Mouse (Mus musculus) skeletal muscle tissue, postnatal 0 days (tissue): ENCODE data around the gene Gm16442. TPM values are rescaled to one million over a fixed set of nuclear protein-coding genes. Genes with fewer than 3 reads are reported as not detected.

Source experiments
- polyA plus RNA-seq: library from polyadenylated mRNA; unstranded; fragments of >200 nt; fragmentation: Nextera tagmentation; extraction: Ambion mirVana; gene quantifications from 2 replicates; pipeline ENCODE4 v1.2.1, GENCODE M21; 2015

The Gm16442 gene
- not detected in 2 replicates for polyA plus RNA-seq

DNA sequence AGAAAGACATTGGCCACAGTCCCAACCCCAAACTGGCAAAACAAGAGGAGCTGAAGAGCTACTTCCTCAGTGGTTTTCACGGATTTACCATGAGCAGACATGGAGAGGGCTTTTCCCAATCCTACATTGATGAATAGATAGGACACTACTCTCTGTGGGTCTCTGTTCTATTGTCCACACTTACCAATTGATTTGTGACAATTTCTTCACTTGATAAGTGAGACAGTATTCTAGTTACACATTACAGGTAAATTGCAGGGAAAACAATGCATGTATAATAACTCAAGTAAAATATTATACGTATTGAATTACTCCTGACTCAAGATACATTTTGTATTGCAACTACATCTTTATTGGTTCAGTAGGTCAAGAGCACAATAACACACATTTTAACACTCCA, at the start of gene Gm16442:
Gene Gm16442 (minus strand): TSS at position 101 of the 400 bp plus-strand sequence.

DNA sequence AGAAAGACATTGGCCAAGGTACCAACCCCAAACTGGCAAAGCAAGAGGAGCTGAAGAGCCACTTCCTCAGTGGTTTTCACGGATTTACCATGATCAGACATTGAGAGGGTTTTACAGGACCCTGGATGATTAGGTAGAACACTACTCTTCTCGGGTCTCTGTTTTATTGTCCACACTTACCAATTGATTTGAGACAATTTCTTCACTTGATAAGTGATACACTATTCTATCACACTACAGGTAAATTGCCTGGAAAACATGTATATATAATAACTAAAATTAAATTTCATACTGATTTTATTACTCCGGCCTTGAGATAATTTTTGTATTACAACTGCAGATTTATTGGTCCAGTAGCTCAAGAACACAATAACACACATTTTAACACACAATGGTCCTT, 45.9 kb upstream of the Gm16442 start, which contains the start of gene Vmn1r94:
Gene Vmn1r94 (minus strand): TSS at position 101 of the 400 bp plus-strand sequence.

GRCm38 (mm10) chr7:20138988-20139387, 16.6 kb upstream of the Gm16442 start, which contains the start of gene Vmn1r93:
TSS of gene Vmn1r93 (minus strand) at chr7:20139088.

DNA sequence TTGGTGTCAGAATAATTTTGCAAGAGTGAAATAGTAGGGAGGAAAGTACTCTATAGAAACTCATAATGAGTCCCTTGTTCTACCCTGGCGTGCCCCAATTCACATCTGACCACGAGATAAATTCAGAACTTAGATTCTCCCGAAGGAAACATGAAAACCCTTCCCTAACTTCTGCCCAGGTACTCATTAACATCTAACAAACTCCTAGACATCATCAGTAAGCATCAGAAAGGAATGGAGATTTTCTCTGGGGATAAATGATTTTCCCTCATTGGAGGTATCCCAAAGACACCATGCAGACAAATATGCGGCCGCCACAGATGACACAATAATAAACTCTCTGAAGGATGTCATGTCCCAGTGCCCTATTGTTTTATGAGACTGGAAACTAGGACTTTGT, 23.0 kb downstream of the Gm16442 start, which contains the start of gene Vmn1r91:
Gene Vmn1r91 (plus strand): TSS at position 301 of the 400 bp plus-strand sequence.

Other genes with a start within 250 kb of the Gm16442 start
- 0.54 TPM in 1 of 2 replicates, not detected in the other for gene Ceacam19, start 234.6 kb downstream of the Gm16442 start, polyA plus RNA-seq
- 15.0 and 18.2 TPM in 2 replicates for gene Pvr, start 201.4 kb downstream of the Gm16442 start, polyA plus RNA-seq
- gene Igsf23, start 171.8 kb downstream of the Gm16442 start, polyA plus RNA-seq, result 0.07 and 0.13 TPM in 2 replicates
- gene Ceacam20, start 157.2 kb downstream of the Gm16442 start, polyA plus RNA-seq, result not detected in 2 replicates
- not detected in 2 replicates for gene Nlrp9b, start 131.1 kb downstream of the Gm16442 start, polyA plus RNA-seq
- not detected in 2 replicates for gene Vmn1r91, start 22.9 kb downstream of the Gm16442 start, polyA plus RNA-seq
- not detected in 2 replicates for gene Vmn1r93, start 16.5 kb upstream of the Gm16442 start, polyA plus RNA-seq
- not detected in 2 replicates for gene Vmn1r94, start 45.8 kb upstream of the Gm16442 start, polyA plus RNA-seq
- not detected in 2 replicates for gene Vmn1r95, start 71.1 kb upstream of the Gm16442 start, polyA plus RNA-seq
- gene Gm6164, start 83.0 kb upstream of the Gm16442 start, polyA plus RNA-seq, result not detected in 2 replicates
- not detected in 2 replicates for gene Gm4498, start 111.2 kb upstream of the Gm16442 start, polyA plus RNA-seq
- gene Gm5890, start 140.3 kb upstream of the Gm16442 start, polyA plus RNA-seq, result not detected in 2 replicates
- not detected in 2 replicates for gene Gm4133, start 211.5 kb upstream of the Gm16442 start, polyA plus RNA-seq